Mouse (Mus musculus): ENCODE data around the gene Pou6f1. TPM values are rescaled to one million over a fixed set of nuclear protein-coding genes. Genes with fewer than 3 reads are reported as not detected.
A peak's percentile ranks its signal among the peaks of the same experiment; 100 is the strongest.

The Pou6f1 gene
- total and polyA plus RNA-seq, 3 experiments: 1.7 to 9.1 (median 7.4) TPM

DNA sequence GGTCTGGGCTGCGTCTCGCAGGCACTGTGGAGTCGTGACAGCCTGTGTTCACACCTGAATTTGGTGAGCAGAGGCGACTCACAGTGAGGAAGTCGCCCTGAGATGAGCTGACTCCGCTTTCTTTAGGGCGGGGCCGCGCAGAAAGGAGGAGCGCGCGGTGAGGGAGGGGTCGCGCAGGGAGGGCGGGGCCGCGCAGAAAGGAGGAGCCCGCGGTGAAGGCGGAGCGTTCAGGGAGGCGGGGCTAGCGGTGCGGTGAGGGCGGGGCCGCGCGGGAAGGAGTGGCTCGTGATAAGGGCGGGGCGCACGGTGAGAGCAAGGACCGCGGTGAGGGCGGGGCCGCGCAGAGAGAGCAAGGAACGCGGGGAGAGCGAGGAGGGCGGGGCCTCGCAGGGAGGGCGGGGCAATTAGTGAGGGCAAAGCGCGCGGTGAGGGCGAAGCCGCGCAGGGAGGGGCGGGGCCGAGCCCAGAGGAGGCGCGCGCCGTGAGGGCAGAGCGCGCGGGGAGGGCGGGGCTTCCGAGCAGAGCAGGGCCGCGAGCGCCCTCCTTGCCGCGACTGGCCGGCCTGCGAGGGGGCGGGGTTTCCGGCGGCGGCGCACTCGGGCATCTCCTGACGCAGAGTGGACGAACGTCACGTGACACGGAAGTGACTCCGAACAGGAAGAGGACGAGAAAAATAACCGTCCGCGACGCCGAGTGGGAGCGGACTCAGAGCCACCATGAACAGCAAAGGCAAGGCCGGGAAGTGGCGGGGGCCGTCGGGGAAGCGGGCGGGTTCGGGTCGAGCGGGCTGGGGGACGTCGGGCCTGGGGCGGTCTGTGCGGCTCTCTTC lies 15.4 kb upstream of the Pou6f1 start, which contains the start of gene Dazap2:
Gene Dazap2, plus strand, starts transcription at position 354 of the 829 bp plus-strand sequence.
- peak within 1 kb of the TSS; percentile 93 for H3K9ac ChIP-seq (ENCODE audit: insufficient read depth, low read depth)
- H3K4me2 ChIP-seq (ENCODE audit: insufficient read depth, low read depth, poor library complexity, severe bottlenecking): peak within 1 kb of the TSS; percentile 72
- TF ChIP-seq MAZ (IDR thresholded peaks at IDR 0.05; ENCODE audit: low read depth, low read length) (peak; percentile 81), SMC3 (IDR thresholded peaks at IDR 0.05; ENCODE audit: low read depth, low read length) (no peak), MXI1 (IDR thresholded peaks at IDR 0.05; ENCODE audit: low read depth, low read length) (peak; percentile 67; the same call in 1 of the 2 replicates), IRF4 (IDR thresholded peaks at IDR 0.05; ENCODE audit: low read depth, low read length) (no peak; the same call in 1 of the 2 replicates), ZNF384 (IDR thresholded peaks at IDR 0.05; ENCODE audit: low read depth, low read length) (no peak), RCOR1 (conservative IDR thresholded peaks at IDR 0.05; ENCODE audit: low read depth, low read length) (0 out of 2 replicates have a peak, but pooled peaks have one; percentile 14), BHLHE40 (IDR thresholded peaks at IDR 0.05; ENCODE audit: low read depth, low read length) (peak; percentile 93), CHD2 (IDR thresholded peaks at IDR 0.05; ENCODE audit: low read length) (no peak), NELFE (IDR thresholded peaks at IDR 0.05; ENCODE audit: low read depth, low read length) (peak; percentile 80), SIN3A (IDR thresholded peaks at IDR 0.05; ENCODE audit: low read length) (peak; percentile 90), MYC (IDR thresholded peaks at IDR 0.05; ENCODE audit: low read depth, low read length) (no peak), PAX5 (IDR thresholded peaks at IDR 0.05; ENCODE audit: low read length) (no peak), KAT2A (IDR thresholded peaks at IDR 0.05; ENCODE audit: insufficient replicate concordance, low read length) (0 out of 2 replicates have a peak, but pooled peaks have one; percentile 54), ZC3H11A (IDR thresholded peaks at IDR 0.05; ENCODE audit: low read depth, low read length) (no peak), POLR2AphosphoS2 (IDR thresholded peaks at IDR 0.05; ENCODE audit: low read depth, low read length) (0 out of 2 replicates have a peak, but pooled peaks have one; percentile 57), MEF2A (IDR thresholded peaks at IDR 0.05; ENCODE audit: borderline replicate concordance, low read depth, low read length) (peak; percentile 3; the same call in 1 of the 2 replicates), USF2 (conservative IDR thresholded peaks at IDR 0.05; ENCODE audit: low read depth, low read length) (peak; percentile 97), GABPA (IDR thresholded peaks at IDR 0.05; ENCODE audit: insufficient replicate concordance, low read depth, low read length) (no peak), TBP (conservative IDR thresholded peaks at IDR 0.05; ENCODE audit: low read depth, low read length) (peak; percentile 37; the same call in 1 of the 2 replicates), JUND (conservative IDR thresholded peaks at IDR 0.05; ENCODE audit: low read depth, low read length) (no peak), JUN (IDR thresholded peaks at IDR 0.05; ENCODE audit: insufficient read depth, low read depth, low read length) (no peak), NRF1 (IDR thresholded peaks at IDR 0.05; ENCODE audit: low read depth, low read length) (peak; percentile 75), CHD1 (IDR thresholded peaks at IDR 0.05; ENCODE audit: low read depth, low read length) (no peak), USF1 (IDR thresholded peaks at IDR 0.05; ENCODE audit: low read depth, low read length) (peak; percentile 97), POLR2A (IDR thresholded peaks at IDR 0.05; ENCODE audit: low read depth, low read length) (peak; percentile 73), EP300 (IDR thresholded peaks at IDR 0.05; ENCODE audit: low read length) (no peak), TCF12 (IDR thresholded peaks at IDR 0.05; ENCODE audit: low read depth, low read length) (peak; percentile 47), MAX (IDR thresholded peaks at IDR 0.05; ENCODE audit: low read length) (peak; percentile 89), CTCF (conservative IDR thresholded peaks at IDR 0.05 in 1 of 2, IDR thresholded peaks at IDR 0.05 in 1 of 2; ENCODE audit: low read depth in 2 of 2, low read length in 2 of 2) (peak in 1 of 2 experiments; percentile 28; a peak in 1 of 4 replicates), HCFC1 (IDR thresholded peaks at IDR 0.05; ENCODE audit: low read depth, low read length) (peak; percentile 75), MAFK (IDR thresholded peaks at IDR 0.05; ENCODE audit: insufficient replicate concordance, low read length) (no peak), E2F4 (IDR thresholded peaks at IDR 0.05; ENCODE audit: insufficient replicate concordance, low read depth, low read length) (no peak), ETS1 (conservative IDR thresholded peaks at IDR 0.05; ENCODE audit: low read depth, low read length) (0 out of 2 replicates have a peak, but pooled peaks have one; percentile 14), ELF1 (IDR thresholded peaks at IDR 0.05; ENCODE audit: low read depth, low read length) (peak; percentile 99), ZMIZ1 (IDR thresholded peaks at IDR 0.05; ENCODE audit: low read depth, low read length) (peak; percentile 49; the same call in 1 of the 2 replicates), RAD21 (IDR thresholded peaks at IDR 0.05; ENCODE audit: low read depth, low read length) (no peak), UBTF (IDR thresholded peaks at IDR 0.05; ENCODE audit: low read depth, low read length) (no peak)
- dilution Hi-C loops (cut with MboI; ENCODE audit: extremely low pct_ligation_motif_present, extremely low pct_unique_long_range_greater_than_20kb, low sequenced_read_pairs) (no loop called here), in situ Hi-C loops (cut with MboI; ENCODE audit: low pct_ligation_motif_present, low pct_unique_long_range_greater_than_20kb, low sequenced_read_pairs) (loop anchor here (5.0 kb wide), 2 partner anchors 83 to 153 kb away; no protein-coding TSS in a partner anchor)
- H3K27ac ChIP-seq (ENCODE audit: insufficient read depth, low read depth): peak within 1 kb of the TSS; percentile 83
- no peaks in the 10 kb centered on the region for H3K9me3 ChIP-seq (replicated peaks; ENCODE audit: low read length)
- peaks cover 13% of the 10 kb centered on the region for H3K79me2 ChIP-seq (replicated peaks; ENCODE audit: control insufficient read depth, extremely low read depth, insufficient read depth, poor library complexity, severe bottlenecking)
- no peaks in the 10 kb centered on the region for H3K27me3 ChIP-seq (replicated peaks)
- DNase-seq (ENCODE audit: extremely low read depth): peak; percentile 99
- peaks cover 11 to 23% of the 10 kb centered on the region in 2 experiments for H3K4me1 ChIP-seq (ENCODE audit: control insufficient read depth in 1 of 2, insufficient read depth in 2 of 2)
- peaks cover 29 to 35% of the 10 kb centered on the region in 2 experiments for H3K36me3 ChIP-seq (replicated peaks in 1 of 2; ENCODE audit: control insufficient read depth in 1 of 2, insufficient read depth in 1 of 2, low read length in 1 of 2)
- H3K4me3 ChIP-seq (replicated peaks in 1 of 3; ENCODE audit: low read depth in 2 of 3, low read length in 2 of 3, poor library complexity in 1 of 3): peak within 1 kb of the TSS; percentile 79 to 97 (median 87)

All from CH12.LX (cell line).